Mouse (Mus musculus): ENCODE measurements around the gene Nrf1. TPM values are rescaled to one million over a fixed set of nuclear protein-coding genes. Genes with fewer than 3 reads are reported as not detected.

The Nrf1 gene
- polyA plus RNA-seq, 1 experiment from 2014 or later = 29.9 TPM

- no peaks in the 10 kb centered on the region for H3K4me1 ChIP-seq
- H3K9me3 ChIP-seq (replicated peaks) = no peaks in the 10 kb centered on the region
- H3K4me2 ChIP-seq = no peak overlapping the region
- no peak overlapping the region for H3K9ac ChIP-seq (replicated peaks)
- no peak for ATAC-seq (ENCODE audit: low FRiP score)
- H3K27me3 ChIP-seq (replicated peaks) = no peaks in the 10 kb centered on the region
- 87% methylated on average over 4 of the region's 4 CpGs for WGBS
- no peaks in the 10 kb centered on the region for H3K36me3 ChIP-seq
- no peak overlapping the region for H3K4me3 ChIP-seq (replicated peaks)
- no peak overlapping the region for H3K27ac ChIP-seq (replicated peaks)
These were observed 12.7 kb upstream of the Nrf1 start for GRCm38 (mm10) chr6:30035112-30035511.

GRCm38 (mm10) chr6:30041498-30041897 lies 6.3 kb upstream of the Nrf1 start:
- ATAC-seq (ENCODE audit: low FRiP score) = no peak
- no peaks in the 10 kb centered on the region for H3K9me3 ChIP-seq (replicated peaks)
- no peak overlapping the region for H3K27ac ChIP-seq (replicated peaks)
- H3K36me3 ChIP-seq = no peaks in the 10 kb centered on the region
- WGBS = 65% methylated on average over 1 of the region's 1 CpGs
- H3K27me3 ChIP-seq (replicated peaks) = no peaks in the 10 kb centered on the region
- H3K4me3 ChIP-seq (replicated peaks) = no peak overlapping the region
- no peak overlapping the region for H3K9ac ChIP-seq (replicated peaks)
- H3K4me1 ChIP-seq = peaks cover under 1% of the 10 kb centered on the region; the same call in 1 of the 2 replicates
- no peak overlapping the region for H3K4me2 ChIP-seq

- Histone ChIP-seq H3K36me3 (no peaks in the 10 kb centered on the region), H3K4me1 (peaks cover 7% of the 10 kb centered on the region), H3K4me2 (no peak overlapping the region), H3K27me3 (replicated peaks) (no peaks in the 10 kb centered on the region), H3K4me3 (replicated peaks) (no peak overlapping the region), H3K27ac (replicated peaks) (no peak overlapping the region), H3K9ac (replicated peaks) (no peak overlapping the region), H3K9me3 (replicated peaks) (no peaks in the 10 kb centered on the region)
- ATAC-seq (ENCODE audit: low FRiP score) = no peak
- WGBS = 54% methylated on average over 3 of the region's 3 CpGs
These were observed 5.3 kb upstream of the Nrf1 start for GRCm38 (mm10) chr6:30042483-30042882.

- WGBS = under 1% methylated on average over 33 of the region's 45 CpGs
These were observed 344 bp downstream of the Nrf1 start for GRCm38 (mm10) chr6:30048163-30048500.

GRCm38 (mm10) chr6:30048501-30049353 lies 939 bp downstream of the Nrf1 start:
- Histone ChIP-seq H3K27me3 (replicated peaks) (no peaks in the 10 kb centered on the region), H3K9ac (replicated peaks) (peak overlapping the region; percentile 97), H3K4me2 (peak overlapping the region; percentile 79), H3K36me3 (no peaks in the 10 kb centered on the region), H3K4me1 (peaks cover 45% of the 10 kb centered on the region), H3K27ac (replicated peaks) (peak overlapping the region; percentile 100), H3K4me3 (replicated peaks) (peak overlapping the region; percentile 88), H3K9me3 (replicated peaks) (no peaks in the 10 kb centered on the region)
- no peak; the same call in 1 of the 2 replicates for ATAC-seq (ENCODE audit: low FRiP score)
- WGBS = under 1% methylated on average over 50 of the region's 54 CpGs

More at GRCm38 (mm10) chr6:30048163-30048500, 344 bp downstream of the Nrf1 start:
- peak; percentile 79 for ATAC-seq (ENCODE audit: low FRiP score)
- Histone ChIP-seq H3K4me1 (peaks cover 42% of the 10 kb centered on the region), H3K4me3 (replicated peaks) (peak overlapping the region; percentile 88), H3K27me3 (replicated peaks) (no peaks in the 10 kb centered on the region), H3K27ac (replicated peaks) (peak overlapping the region; percentile 100), H3K36me3 (no peaks in the 10 kb centered on the region), H3K4me2 (peak overlapping the region; percentile 79), H3K9me3 (replicated peaks) (no peaks in the 10 kb centered on the region), H3K9ac (replicated peaks) (peak overlapping the region; percentile 97)

GRCm38 (mm10) chr6:30053116-30053515 lies 5.3 kb downstream of the Nrf1 start:
- WGBS = 71% methylated on average over 1 of the region's 1 CpGs
- H3K27ac ChIP-seq (replicated peaks) = peak overlapping the region; percentile 23

GRCm38 (mm10) chr6:30062544-30062943 lies 14.8 kb downstream of the Nrf1 start:
- no peak for ATAC-seq (ENCODE audit: low FRiP score)
- no peak overlapping the region for H3K4me2 ChIP-seq
- 90% methylated on average over 2 of the region's 2 CpGs for WGBS
- no peak overlapping the region for H3K27ac ChIP-seq (replicated peaks)
- H3K36me3 ChIP-seq = no peaks in the 10 kb centered on the region
- H3K4me3 ChIP-seq (replicated peaks) = no peak overlapping the region
- H3K4me1 ChIP-seq = no peaks in the 10 kb centered on the region
- H3K9me3 ChIP-seq (replicated peaks) = no peaks in the 10 kb centered on the region
- H3K9ac ChIP-seq (replicated peaks) = no peak overlapping the region
- no peaks in the 10 kb centered on the region for H3K27me3 ChIP-seq (replicated peaks)

More at GRCm38 (mm10) chr6:30053116-30053515, 5.3 kb downstream of the Nrf1 start:
- H3K9me3 ChIP-seq (replicated peaks) = no peaks in the 10 kb centered on the region
- H3K4me2 ChIP-seq = no peak overlapping the region
- H3K4me1 ChIP-seq = peaks cover 38% of the 10 kb centered on the region
- H3K9ac ChIP-seq (replicated peaks) = no peak overlapping the region
- no peak for ATAC-seq (ENCODE audit: low FRiP score)
- no peaks in the 10 kb centered on the region for H3K36me3 ChIP-seq
- no peaks in the 10 kb centered on the region for H3K27me3 ChIP-seq (replicated peaks)
- H3K4me3 ChIP-seq (replicated peaks) = no peak overlapping the region

- Histone ChIP-seq H3K27me3 (replicated peaks) (no peaks in the 10 kb centered on the region), H3K4me2 (no peak overlapping the region), H3K9me3 (replicated peaks) (no peaks in the 10 kb centered on the region), H3K9ac (replicated peaks) (no peak overlapping the region), H3K27ac (replicated peaks) (no peak overlapping the region), H3K4me3 (replicated peaks) (no peak overlapping the region), H3K4me1 (no peaks in the 10 kb centered on the region), H3K36me3 (no peaks in the 10 kb centered on the region)
- whole genome bisulfite sequencing = 100% methylated on average over 2 of the region's 2 CpGs
- ATAC-seq (ENCODE audit: low FRiP score) = no peak
These were observed 17.6 kb downstream of the Nrf1 start for GRCm38 (mm10) chr6:30065369-30065768.

- WGBS = 97% methylated on average over 2 of the region's 2 CpGs
- ATAC-seq (ENCODE audit: low FRiP score) = no peak
- no peaks in the 10 kb centered on the region for H3K27me3 ChIP-seq (replicated peaks)
These were observed 19.0 kb downstream of the Nrf1 start for GRCm38 (mm10) chr6:30066746-30067145.

GRCm38 (mm10) chr6:30072476-30072875 lies 24.7 kb downstream of the Nrf1 start:
- H3K27ac ChIP-seq (replicated peaks) = no peak overlapping the region
- H3K9me3 ChIP-seq (replicated peaks) = no peaks in the 10 kb centered on the region
- ATAC-seq (ENCODE audit: low FRiP score) = no peak
- 93% methylated on average over 3 of the region's 3 CpGs for WGBS
- H3K9ac ChIP-seq (replicated peaks) = no peak overlapping the region
- no peak overlapping the region for H3K4me3 ChIP-seq (replicated peaks)
- H3K4me1 ChIP-seq = no peaks in the 10 kb centered on the region
- no peaks in the 10 kb centered on the region for H3K36me3 ChIP-seq
- H3K27me3 ChIP-seq (replicated peaks) = no peaks in the 10 kb centered on the region
- no peak overlapping the region for H3K4me2 ChIP-seq

More at GRCm38 (mm10) chr6:30066746-30067145, 19.0 kb downstream of the Nrf1 start:
- no peak overlapping the region for H3K9ac ChIP-seq (replicated peaks)
- H3K9me3 ChIP-seq (replicated peaks) = no peaks in the 10 kb centered on the region
- no peak overlapping the region for H3K27ac ChIP-seq (replicated peaks)
- H3K4me3 ChIP-seq (replicated peaks) = no peak overlapping the region
- H3K36me3 ChIP-seq = no peaks in the 10 kb centered on the region
- H3K4me1 ChIP-seq = no peaks in the 10 kb centered on the region
- no peak overlapping the region for H3K4me2 ChIP-seq

GRCm38 (mm10) chr6:30078938-30079529 lies 31.2 kb downstream of the Nrf1 start:
- ATAC-seq (ENCODE audit: low FRiP score) = no peak
- Histone ChIP-seq H3K27me3 (replicated peaks) (no peaks in the 10 kb centered on the region), H3K4me2 (no peak overlapping the region), H3K4me3 (replicated peaks) (no peak overlapping the region), H3K9me3 (replicated peaks) (no peaks in the 10 kb centered on the region), H3K4me1 (no peaks in the 10 kb centered on the region; the same call in 1 of the 2 replicates), H3K9ac (replicated peaks) (no peak overlapping the region), H3K27ac (replicated peaks) (0 out of 2 replicates have a peak overlapping the region, but pooled peaks have one; percentile 38), H3K36me3 (no peaks in the 10 kb centered on the region)
- WGBS = 44% methylated on average over 4 of the region's 4 CpGs

GRCm38 (mm10) chr6:30081339-30081738 lies 33.6 kb downstream of the Nrf1 start:
- ATAC-seq (ENCODE audit: low FRiP score) = no peak
- Histone ChIP-seq H3K27ac (replicated peaks) (no peak overlapping the region), H3K4me1 (no peaks in the 10 kb centered on the region; the same call in 1 of the 2 replicates), H3K9me3 (replicated peaks) (no peaks in the 10 kb centered on the region), H3K9ac (replicated peaks) (no peak overlapping the region), H3K27me3 (replicated peaks) (no peaks in the 10 kb centered on the region), H3K36me3 (no peaks in the 10 kb centered on the region), H3K4me2 (no peak overlapping the region), H3K4me3 (replicated peaks) (no peak overlapping the region)
- WGBS = 80% methylated on average over 3 of the region's 3 CpGs
